Mouse (Mus musculus) limb, embryonic 14.5 days (tissue): ENCODE results near the gene Nabp1. TPM values are rescaled to one million over a fixed set of nuclear protein-coding genes. Genes with fewer than 3 reads are reported as not detected.

Experiments
- ATAC-seq: fragments of 200-750 bp; cut with Nextera tagmentation; 2 replicates; pipeline ENCODE4 v1.8.0; 2017; ENCODE audit warnings: low read depth, moderate number of reproducible peaks, moderate TSS enrichment; ENCODE audit not compliant: low FRiP score
- DNase-seq: peaks from one replicate; pipeline ENCODE4 v3.0.0-alpha.2; 2015; ENCODE audit warnings: low spot score
- H3K27ac ChIP-seq: fragments of 300-500 bp; sonication (generic); replicated peaks from 2 replicates; pipeline ENCODE4 v1.5.1; 2014; ENCODE audit warnings: low read depth, mild to moderate bottlenecking, low read length, moderate library complexity, mixed read lengths
- H3K27me3 ChIP-seq: fragments of 300-500 bp; sonication (generic); 2 replicates; pipeline ENCODE4 v1.6.1; 2014; ENCODE audit warnings: low read length, mixed read lengths; ENCODE audit not compliant: control insufficient read depth, insufficient read depth
- H3K36me3 ChIP-seq: fragments of 300-500 bp; sonication (generic); 2 replicates; pipeline ENCODE4 v1.6.1; 2014; ENCODE audit warnings: mild to moderate bottlenecking, low read length, moderate library complexity, mixed read lengths; ENCODE audit not compliant: control insufficient read depth, insufficient read depth
- H3K4me1 ChIP-seq: fragments of 300-500 bp; sonication (generic); 2 replicates; pipeline ENCODE4 v1.6.1; 2014; ENCODE audit warnings: antibody characterized with exemption, low read length, mixed read lengths; ENCODE audit not compliant: control insufficient read depth, insufficient read depth
- H3K4me2 ChIP-seq: fragments of 300-500 bp; sonication (generic); replicated peaks from 2 replicates; pipeline ENCODE4 v1.6.1; 2014; ENCODE audit warnings: low read depth, mild to moderate bottlenecking, low read length, moderate library complexity; ENCODE audit not compliant: severe bottlenecking
- H3K4me3 ChIP-seq: fragments of 300-500 bp; sonication (generic); replicated peaks from 2 replicates; pipeline ENCODE4 v1.5.1; 2014; ENCODE audit warnings: low read length
- H3K9ac ChIP-seq: fragments of 300-500 bp; sonication (generic); 2 replicates; pipeline ENCODE4 v1.6.1; 2014; ENCODE audit warnings: mild to moderate bottlenecking, low read depth, low read length, moderate library complexity; ENCODE audit not compliant: severe bottlenecking
- H3K9me3 ChIP-seq: fragments of 300-500 bp; sonication (generic); 2 replicates; pipeline ENCODE4 v1.6.1; 2016; ENCODE audit warnings: low read length; ENCODE audit not compliant: control insufficient read depth
- POLR2A ChIP-seq: fragments of 200-500 bp; IDR thresholded peaks from 2 replicates; pipeline ENCODE4 v1.8.0; 2012; ENCODE audit warnings: inconsistent platforms, mild to moderate bottlenecking, moderate library complexity, borderline replicate concordance; ENCODE audit not compliant: insufficient read depth, insufficient read length; ENCODE audit errors: extremely low read depth
- WGBS: fragments of 180-500 bp; shearing (Covaris S2); extraction: QIAGEN DNeasy Blood & Tissue Kit; methylation state at CpG from one replicate; pipeline ENCODE4 v1.1.7; 2014; 5-methylcytosine and 5-hydroxymethylcytosine counted together
- polyA plus RNA-seq, 2 experiments: library from polyadenylated mRNA; depleted of rRNA in 1 of 2; stranded (reverse) in 1 of 2; unstranded in 1 of 2; fragments of >200 nt; fragmentation: Nextera tagmentation in 1 of 2; extraction: Ambion mirVana in 1 of 2; gene quantifications; 2 replicates each; pipeline versions ENCODE4 v1.2.1 to v1.2.3; 2012 to 2014

Gene Nabp1
- polyA plus RNA-seq, 2 experiments, result 7.0 to 8.6 TPM

- Histone ChIP-seq H3K4me3 (no peak overlapping the region), H3K4me2 (no peak overlapping the region), H3K27ac (no peak overlapping the region), H3K9me3 (no peaks in the 10 kb centered on the region), H3K9ac (no peak overlapping the region), H3K4me1 (no peaks in the 10 kb centered on the region), H3K27me3 (no peaks in the 10 kb centered on the region), H3K36me3 (no peaks in the 10 kb centered on the region)
- TF ChIP-seq POLR2A, result no peak
- DNase-seq (no peak), ATAC-seq (no peak)
- WGBS, result 66% methylated on average over 5 of the region's 5 CpGs
Measured at GRCm38 (mm10) chr1:51418753-51419152, 59.5 kb downstream of the Nabp1 start.

Other genes starting within 250 kb of the Nabp1 start
- gene Cavin2, start 189.3 kb downstream of the Nabp1 start, polyA plus RNA-seq (2012; rRNA removed), result 20.6 and 25.6 TPM in 2 replicates
- gene Cavin2, start 189.3 kb downstream of the Nabp1 start, polyA plus RNA-seq (2014; fragmentation: Nextera tagmentation; extraction: Ambion mirVana), result 43.6 and 50.9 TPM in 2 replicates